Mouse (Mus musculus): ENCODE measurements around the gene Rbms3. TPM values are rescaled to one million over a fixed set of nuclear protein-coding genes. Genes with fewer than 3 reads are reported as not detected.

Rbms3 gene
- polyA plus RNA-seq, 1 experiment: 16.5 TPM

GRCm38 (mm10) chr9:116676445-116676844, 953.3 kb downstream of the Rbms3 start:
- H3K27ac ChIP-seq (ENCODE audit: insufficient read depth, low read depth, low read length): no peak overlapping the region
- no peak for DNase-seq
- 52% methylated on average over 2 of the region's 2 CpGs for WGBS
- no peaks in the 10 kb centered on the region for H3K4me1 ChIP-seq (ENCODE audit: control insufficient read depth, insufficient read depth, low read length)
- TF ChIP-seq POLR2A (IDR thresholded peaks at IDR 0.05; ENCODE audit: low read depth, low read length): no peak
- no peak for TF ChIP-seq CTCF (conservative IDR thresholded peaks at IDR 0.05; ENCODE audit: insufficient read depth, insufficient read length, low read depth, low read length)
- H3K27me3 ChIP-seq (replicated peaks; ENCODE audit: control insufficient read depth, insufficient read depth, low read length): no peaks in the 10 kb centered on the region
- no peaks in the 10 kb centered on the region for H3K36me3 ChIP-seq (ENCODE audit: control insufficient read depth, insufficient read depth, low read length)
- H3K4me3 ChIP-seq (ENCODE audit: insufficient read depth, low read depth, low read length): no peak overlapping the region

GRCm38 (mm10) chr9:116674191-116674590, 955.5 kb downstream of the Rbms3 start:
- WGBS: 78% methylated on average over 4 of the region's 4 CpGs
- H3K27ac ChIP-seq (ENCODE audit: insufficient read depth, low read depth, low read length): no peak overlapping the region
- no peaks in the 10 kb centered on the region for H3K27me3 ChIP-seq (replicated peaks; ENCODE audit: control insufficient read depth, insufficient read depth, low read length)
- no peak for TF ChIP-seq CTCF (conservative IDR thresholded peaks at IDR 0.05; ENCODE audit: insufficient read depth, insufficient read length, low read depth, low read length)
- TF ChIP-seq POLR2A (IDR thresholded peaks at IDR 0.05; ENCODE audit: low read depth, low read length): no peak
- no peak for DNase-seq
- no peak overlapping the region for H3K4me3 ChIP-seq (ENCODE audit: insufficient read depth, low read depth, low read length)
- H3K36me3 ChIP-seq (ENCODE audit: control insufficient read depth, insufficient read depth, low read length): no peaks in the 10 kb centered on the region
- no peaks in the 10 kb centered on the region for H3K4me1 ChIP-seq (ENCODE audit: control insufficient read depth, insufficient read depth, low read length)

- Histone ChIP-seq H3K4me1 (ENCODE audit: control insufficient read depth, insufficient read depth, low read length) (no peaks in the 10 kb centered on the region), H3K27me3 (replicated peaks; ENCODE audit: control insufficient read depth, insufficient read depth, low read length) (no peaks in the 10 kb centered on the region), H3K4me3 (ENCODE audit: insufficient read depth, low read depth, low read length) (no peak overlapping the region), H3K27ac (ENCODE audit: insufficient read depth, low read depth, low read length) (no peak overlapping the region), H3K36me3 (ENCODE audit: control insufficient read depth, insufficient read depth, low read length) (no peaks in the 10 kb centered on the region)
- WGBS: 86% methylated on average over 4 of the region's 4 CpGs
- DNase-seq: no peak
- no peak for TF ChIP-seq POLR2A (IDR thresholded peaks at IDR 0.05; ENCODE audit: low read depth, low read length)
- TF ChIP-seq CTCF (conservative IDR thresholded peaks at IDR 0.05; ENCODE audit: insufficient read depth, insufficient read length, low read depth, low read length): no peak
These were observed 968.7 kb downstream of the Rbms3 start for GRCm38 (mm10) chr9:116661026-116661425.

- Histone ChIP-seq H3K36me3 (ENCODE audit: control insufficient read depth, insufficient read depth, low read length) (no peaks in the 10 kb centered on the region), H3K27me3 (replicated peaks; ENCODE audit: control insufficient read depth, insufficient read depth, low read length) (no peaks in the 10 kb centered on the region), H3K4me3 (ENCODE audit: insufficient read depth, low read depth, low read length) (no peak overlapping the region), H3K4me1 (ENCODE audit: control insufficient read depth, insufficient read depth, low read length) (no peaks in the 10 kb centered on the region), H3K27ac (ENCODE audit: insufficient read depth, low read depth, low read length) (no peak overlapping the region)
- TF ChIP-seq CTCF (conservative IDR thresholded peaks at IDR 0.05; ENCODE audit: insufficient read depth, insufficient read length, low read depth, low read length): no peak
- no peak for DNase-seq
- WGBS: 67% methylated on average over 1 of the region's 1 CpGs
These were observed 969.8 kb downstream of the Rbms3 start for GRCm38 (mm10) chr9:116659936-116660335.

GRCm38 (mm10) chr9:116657141-116657540, 972.6 kb downstream of the Rbms3 start:
- H3K27me3 ChIP-seq (replicated peaks; ENCODE audit: control insufficient read depth, insufficient read depth, low read length): no peaks in the 10 kb centered on the region
- DNase-seq: no peak
- TF ChIP-seq POLR2A (IDR thresholded peaks at IDR 0.05; ENCODE audit: low read depth, low read length): no peak
- TF ChIP-seq CTCF (conservative IDR thresholded peaks at IDR 0.05; ENCODE audit: insufficient read depth, insufficient read length, low read depth, low read length): no peak
- WGBS: 75% methylated on average over 2 of the region's 2 CpGs
- no peak overlapping the region for H3K4me3 ChIP-seq (ENCODE audit: insufficient read depth, low read depth, low read length)
- no peak overlapping the region for H3K27ac ChIP-seq (ENCODE audit: insufficient read depth, low read depth, low read length)
- no peaks in the 10 kb centered on the region for H3K36me3 ChIP-seq (ENCODE audit: control insufficient read depth, insufficient read depth, low read length)
- no peaks in the 10 kb centered on the region for H3K4me1 ChIP-seq (ENCODE audit: control insufficient read depth, insufficient read depth, low read length)

GRCm38 (mm10) chr9:116651414-116651813, 978.3 kb downstream of the Rbms3 start:
- no peaks in the 10 kb centered on the region for H3K4me1 ChIP-seq (ENCODE audit: control insufficient read depth, insufficient read depth, low read length)
- H3K27me3 ChIP-seq (replicated peaks; ENCODE audit: control insufficient read depth, insufficient read depth, low read length): no peaks in the 10 kb centered on the region
- 100% methylated on average over 1 of the region's 1 CpGs for WGBS
- H3K27ac ChIP-seq (ENCODE audit: insufficient read depth, low read depth, low read length): no peak overlapping the region
- H3K36me3 ChIP-seq (ENCODE audit: control insufficient read depth, insufficient read depth, low read length): no peaks in the 10 kb centered on the region
- no peak overlapping the region for H3K4me3 ChIP-seq (ENCODE audit: insufficient read depth, low read depth, low read length)
- DNase-seq: no peak
- TF ChIP-seq POLR2A (IDR thresholded peaks at IDR 0.05; ENCODE audit: low read depth, low read length) (no peak), CTCF (conservative IDR thresholded peaks at IDR 0.05; ENCODE audit: insufficient read depth, insufficient read length, low read depth, low read length) (no peak)

- no peak overlapping the region for H3K27ac ChIP-seq (ENCODE audit: insufficient read depth, low read depth, low read length)
- 73% methylated on average over 4 of the region's 4 CpGs for WGBS
- H3K4me1 ChIP-seq (ENCODE audit: control insufficient read depth, insufficient read depth, low read length): no peaks in the 10 kb centered on the region
- DNase-seq: no peak
- no peaks in the 10 kb centered on the region for H3K27me3 ChIP-seq (replicated peaks; ENCODE audit: control insufficient read depth, insufficient read depth, low read length)
- H3K36me3 ChIP-seq (ENCODE audit: control insufficient read depth, insufficient read depth, low read length): no peaks in the 10 kb centered on the region
- TF ChIP-seq CTCF (conservative IDR thresholded peaks at IDR 0.05; ENCODE audit: insufficient read depth, insufficient read length, low read depth, low read length) (no peak), POLR2A (IDR thresholded peaks at IDR 0.05; ENCODE audit: low read depth, low read length) (no peak)
- H3K4me3 ChIP-seq (ENCODE audit: insufficient read depth, low read depth, low read length): no peak overlapping the region
These were observed 979.8 kb downstream of the Rbms3 start for GRCm38 (mm10) chr9:116649955-116650354.
